Mouse (Mus musculus) embryonic stem cell, embryonic (primary cell): Measurements from ENCODE around the gene Cul5.

ENCODE experiments used
- CTCF ChIA-PET, 4 experiments: fragments of 300-600 bp in 2 of 4; fragments of 350-600 bp in 2 of 4; sonication (Branson Sonifier 250); formaldehyde crosslinking; loops; one replicate each; lab custom pipeline; 2022; ENCODE audit warnings: inconsistent platforms in 2 of 4; lab: Charles Lee
- POLR2A ChIA-PET, 4 experiments: fragments of 300-600 bp in 2 of 4; fragments of 350-600 bp in 2 of 4; sonication (Branson Sonifier 250); formaldehyde crosslinking; loops; one replicate each; lab custom pipeline; 2022; ENCODE audit warnings: antibody characterized with exemption in 4 of 4, inconsistent platforms in 1 of 4; lab: Charles Lee

Gene Cul5

DNA sequence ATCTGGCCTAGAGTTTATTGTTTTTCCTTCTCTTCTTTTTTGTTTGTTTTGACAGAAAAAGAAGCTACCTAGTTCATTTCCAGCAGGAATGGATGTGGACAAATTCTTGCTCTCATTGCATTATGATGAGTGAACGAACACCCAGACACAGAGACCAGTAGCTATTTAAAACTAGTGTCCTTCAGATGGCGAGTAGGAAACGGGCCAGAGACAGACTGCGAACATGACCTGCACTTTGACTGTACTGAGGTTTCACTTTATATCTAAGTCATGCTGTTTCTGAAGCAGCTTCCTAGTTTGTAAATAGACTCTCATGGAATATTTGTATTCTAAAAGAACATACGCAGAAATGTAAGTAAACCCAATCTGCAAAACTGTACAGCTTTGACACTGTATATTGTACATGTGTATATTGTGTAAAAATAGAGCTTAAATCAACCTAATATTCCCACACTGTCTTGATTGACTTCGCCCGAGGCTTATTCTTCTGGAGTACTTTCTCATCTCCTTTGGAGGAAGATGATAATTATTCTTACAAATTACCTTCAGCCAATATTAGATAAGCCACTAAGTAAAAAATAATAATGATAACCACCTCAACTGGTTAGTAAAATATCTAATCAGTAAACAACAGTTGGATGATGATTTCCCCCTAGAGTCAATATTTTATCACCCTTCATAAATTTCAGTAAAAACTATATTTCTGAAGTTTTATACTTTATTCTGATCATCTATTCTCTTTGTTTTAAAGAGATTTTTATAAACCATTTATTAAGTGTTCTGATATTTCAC is 97.1 kb downstream of the Cul5 start:
- ChIA-PET POLR2A (interaction anchor here in 2 of 4 experiments (0.9 to 1.5 kb wide), 5 partner anchors 8 to 97 kb away, joined by 3 to 5 read pairs (median 3); partner anchors contain the start of gene Cul5 (in 1 of the 2)), CTCF (interaction anchor here in 1 of 4 experiments (0.6 kb wide), 1 partner anchor 1005 kb away, joined by 5 read pairs; no protein-coding TSS in a partner anchor)

DNA sequence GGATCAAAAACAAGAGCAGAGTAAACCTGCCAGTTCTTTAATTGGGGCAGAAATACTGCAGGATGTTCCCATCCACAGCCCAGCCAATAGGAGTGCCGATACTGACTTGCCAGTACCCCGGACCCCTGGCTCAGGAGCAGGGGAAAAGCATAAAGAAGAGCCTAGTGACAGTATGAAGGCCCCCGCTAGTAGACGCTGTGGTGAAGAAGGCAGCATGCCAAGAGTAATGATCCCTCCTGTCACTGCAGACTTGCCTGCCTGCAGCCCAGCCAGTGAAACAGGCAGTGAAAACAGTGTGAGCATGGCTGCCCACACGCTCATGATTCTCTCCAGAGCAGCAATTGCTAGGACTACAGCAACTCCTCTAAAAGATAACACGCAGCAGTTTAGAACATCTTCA is 99.2 kb downstream of the Cul5 start:
- ChIA-PET POLR2A (interaction anchor here in 2 of 4 experiments (1.0 to 1.3 kb wide), 3 partner anchors 9 to 39 kb away, joined by 3 to 7 read pairs (median 4); no protein-coding TSS in a partner anchor), CTCF (interaction anchor here in 2 of 4 experiments (0.5 to 0.7 kb wide), 2 partner anchors 9 to 22 kb away, joined by 3 read pairs; no protein-coding TSS in a partner anchor)
